Mouse (Mus musculus) forebrain, embryonic 14.5 days (tissue): ENCODE results near the gene Angptl1. TPM values are rescaled to one million over a fixed set of nuclear protein-coding genes. Genes with fewer than 3 reads are reported as not detected.

Experiments used
- ATAC-seq: fragments of 200-750 bp; cut with Nextera tagmentation; 2 replicates; pipeline ENCODE4 v1.8.0; 2017; ENCODE audit warnings: mild to moderate bottlenecking, moderate library complexity
- DNase-seq: peaks from one replicate; pipeline ENCODE4 v3.0.0-alpha.2; 2015; ENCODE audit warnings: low spot score
- H3K27ac ChIP-seq: fragments of 300-500 bp; sonication (generic); 2 replicates; pipeline ENCODE4 v1.5.1; 2014; ENCODE audit warnings: low read depth, mild to moderate bottlenecking, control low read depth, low read length, moderate library complexity
- H3K27me3 ChIP-seq: fragments of 300-500 bp; sonication (generic); replicated peaks from 2 replicates; pipeline ENCODE4 v1.6.1; 2014; ENCODE audit warnings: low read length, control low read depth, mixed read lengths; ENCODE audit not compliant: control insufficient read depth, insufficient read depth
- H3K36me3 ChIP-seq: fragments of 300-500 bp; sonication (generic); 2 replicates; pipeline ENCODE4 v1.6.1; 2014; ENCODE audit warnings: low read length, control low read depth; ENCODE audit not compliant: control insufficient read depth, insufficient read depth
- H3K4me1 ChIP-seq: fragments of 300-500 bp; sonication (generic); 2 replicates; pipeline ENCODE4 v1.6.1; 2014; ENCODE audit warnings: antibody characterized with exemption, low read length, control low read depth; ENCODE audit not compliant: control insufficient read depth, insufficient read depth
- H3K4me2 ChIP-seq: fragments of 300-500 bp; sonication (generic); 2 replicates; pipeline ENCODE4 v1.6.1; 2014; ENCODE audit warnings: mild to moderate bottlenecking, control low read depth, low read length
- H3K4me3 ChIP-seq: fragments of 300-500 bp; sonication (generic); 2 replicates; pipeline ENCODE4 v1.5.1; 2014; ENCODE audit warnings: low read depth, low read length, control low read depth
- H3K9ac ChIP-seq: fragments of 300-500 bp; sonication (generic); 2 replicates; pipeline ENCODE4 v1.6.1; 2014; ENCODE audit warnings: mild to moderate bottlenecking, low read length, control low read depth, moderate library complexity
- H3K9me3 ChIP-seq: fragments of 300-500 bp; sonication (generic); replicated peaks from 2 replicates; pipeline ENCODE4 v1.6.1; 2016; ENCODE audit warnings: low read length, control low read depth, mixed read lengths; ENCODE audit not compliant: control insufficient read depth
- WGBS: fragments of 180-500 bp; shearing (Covaris S2); extraction: QIAGEN DNeasy Blood & Tissue Kit; methylation state at CpG from one replicate; pipeline ENCODE4 v1.1.7; 2014; 5-methylcytosine and 5-hydroxymethylcytosine counted together
- polyA plus RNA-seq: library from polyadenylated mRNA; unstranded; fragments of >200 nt; fragmentation: Nextera tagmentation; extraction: Ambion mirVana; gene quantifications from 2 replicates; pipeline ENCODE4 v1.2.1, GENCODE M21; 2014

Angptl1 gene
- polyA plus RNA-seq, 1 experiment from 2014 or later, result 1.1 TPM

GRCm38 (mm10) chr1:156891561-156891960 is 53.2 kb downstream of the Angptl1 start:
- Histone ChIP-seq H3K36me3 (peaks cover 19% of the 10 kb centered on the region), H3K27me3 (no peaks in the 10 kb centered on the region), H3K9ac (no peak overlapping the region), H3K27ac (no peak overlapping the region), H3K4me2 (no peak overlapping the region), H3K9me3 (no peaks in the 10 kb centered on the region), H3K4me3 (no peak overlapping the region), H3K4me1 (no peaks in the 10 kb centered on the region)
- DNase-seq (peak; percentile 17), ATAC-seq (no peak)
- 91% methylated on average over 4 of the region's 4 CpGs for WGBS

- Histone ChIP-seq H3K4me2 (no peak overlapping the region), H3K9me3 (no peaks in the 10 kb centered on the region), H3K9ac (no peak overlapping the region), H3K4me3 (no peak overlapping the region), H3K27ac (no peak overlapping the region), H3K36me3 (peaks cover 23% of the 10 kb centered on the region), H3K27me3 (no peaks in the 10 kb centered on the region), H3K4me1 (no peaks in the 10 kb centered on the region)
- ATAC-seq (no peak), DNase-seq (no peak)
- 84% methylated on average over 6 of the region's 6 CpGs for WGBS
Observed at GRCm38 (mm10) chr1:156901689-156902088, 63.3 kb downstream of the Angptl1 start.

- no peak overlapping the region for H3K27ac ChIP-seq
- WGBS, result 99% methylated on average over 3 of the region's 3 CpGs
- ATAC-seq, result no peak
Observed at GRCm38 (mm10) chr1:156903899-156904298, 65.5 kb downstream of the Angptl1 start.

GRCm38 (mm10) chr1:156905660-156906059 is 67.3 kb downstream of the Angptl1 start:
- Histone ChIP-seq H3K4me3 (no peak overlapping the region), H3K9ac (no peak overlapping the region), H3K9me3 (no peaks in the 10 kb centered on the region), H3K4me1 (no peaks in the 10 kb centered on the region), H3K27me3 (no peaks in the 10 kb centered on the region), H3K27ac (no peak overlapping the region), H3K36me3 (peaks cover 17% of the 10 kb centered on the region), H3K4me2 (no peak overlapping the region)
- WGBS, result 86% methylated on average over 2 of the region's 2 CpGs
- no peak for DNase-seq
- ATAC-seq, result no peak

More at GRCm38 (mm10) chr1:156903899-156904298, 65.5 kb downstream of the Angptl1 start:
- no peaks in the 10 kb centered on the region for H3K4me1 ChIP-seq
- H3K4me3 ChIP-seq, result no peak overlapping the region
- no peak overlapping the region for H3K9ac ChIP-seq
- no peaks in the 10 kb centered on the region for H3K9me3 ChIP-seq
- no peak for DNase-seq
- peaks cover 27% of the 10 kb centered on the region for H3K36me3 ChIP-seq
- H3K4me2 ChIP-seq, result no peak overlapping the region
- no peaks in the 10 kb centered on the region for H3K27me3 ChIP-seq

- Histone ChIP-seq H3K4me3 (no peak overlapping the region), H3K9me3 (no peaks in the 10 kb centered on the region), H3K4me2 (no peak overlapping the region), H3K27ac (no peak overlapping the region), H3K9ac (no peak overlapping the region), H3K27me3 (no peaks in the 10 kb centered on the region), H3K4me1 (no peaks in the 10 kb centered on the region), H3K36me3 (peaks cover 12% of the 10 kb centered on the region)
- DNase-seq (no peak), ATAC-seq (no peak)
- 96% methylated on average over 4 of the region's 4 CpGs for whole genome bisulfite sequencing
Observed at GRCm38 (mm10) chr1:156909265-156909664, 70.9 kb downstream of the Angptl1 start.

- ATAC-seq, result no peak
- H3K9me3 ChIP-seq, result no peaks in the 10 kb centered on the region
- H3K27ac ChIP-seq, result no peak overlapping the region
- H3K27me3 ChIP-seq, result no peaks in the 10 kb centered on the region
- H3K36me3 ChIP-seq, result peaks cover 12% of the 10 kb centered on the region
- peak; percentile 47 for DNase-seq
- no peak overlapping the region for H3K9ac ChIP-seq
- no peak overlapping the region for H3K4me2 ChIP-seq
- no peaks in the 10 kb centered on the region for H3K4me1 ChIP-seq
- no peak overlapping the region for H3K4me3 ChIP-seq
Observed at GRCm38 (mm10) chr1:156909866-156910265, 71.5 kb downstream of the Angptl1 start.

Other genes starting within 250 kb of the Angptl1 start
- gene Tor3a, start 164.2 kb upstream of the Angptl1 start, polyA plus RNA-seq, result 4.5 and 6.5 TPM in 2 replicates
- 19.9 and 23.8 TPM in 2 replicates for gene Fam20b, start 119.5 kb upstream of the Angptl1 start, polyA plus RNA-seq
- gene Ralgps2, start 101.1 kb downstream of the Angptl1 start, polyA plus RNA-seq, result 93.0 and 112 TPM in 2 replicates